In genomic region chr17:29450899-29451840, GRCm38 (mm10) we compare ENCODE assay signal across 8 mouse cellular contexts. TPM values are rescaled to one million over a fixed set of nuclear protein-coding genes. Genes with fewer than 3 reads are reported as not detected.
DNase-seq lines count a peak whose midpoint lies in the region; ATAC-seq lines count a peak whose summit lies in the region.

No protein-coding gene starts in this region.

- peak overlapping the region; percentile 74 for H3K27ac ChIP-seq in limb, embryonic 11.5 days (replicated peaks; ENCODE audit: low read depth, low read length)
- no peak overlapping the region; the same call in 1 of the 2 replicates for H3K27ac ChIP-seq in midbrain, embryonic 13.5 days

- ATAC-seq in limb, embryonic 11.5 days (ENCODE audit: insufficient number of reproducible peaks, low FRiP score, low TSS enrichment, low read depth): peak; percentile 70; the same call in 1 of the 2 replicates
- peak; percentile 63 for ATAC-seq in midbrain, embryonic 13.5 days

- no peaks in the 10 kb centered on the region for H3K27me3 ChIP-seq in limb, embryonic 11.5 days (ENCODE audit: control insufficient read depth, insufficient read depth, low read length)
- H3K27me3 ChIP-seq in midbrain, embryonic 13.5 days: no peaks in the 10 kb centered on the region

- H3K4me1 ChIP-seq in limb, embryonic 11.5 days (ENCODE audit: control insufficient read depth, insufficient read depth, low read length): peaks cover 13% of the 10 kb centered on the region
- H3K4me1 ChIP-seq in midbrain, embryonic 13.5 days (replicated peaks): peaks cover 11% of the 10 kb centered on the region

- H3K9ac ChIP-seq in limb, embryonic 11.5 days (ENCODE audit: low read length): peak overlapping the region; percentile 45
- H3K9ac ChIP-seq in midbrain, embryonic 13.5 days (replicated peaks): no peak overlapping the region

- 3% methylated on average over 34 of the region's 34 CpGs for WGBS in limb, embryonic 11.5 days
- whole genome bisulfite sequencing in midbrain, embryonic 13.5 days: 2% methylated on average over 34 of the region's 34 CpGs

- peak overlapping the region; percentile 40 for H3K4me2 ChIP-seq in limb, embryonic 11.5 days (ENCODE audit: low read depth, severe bottlenecking)
- H3K4me2 ChIP-seq in midbrain, embryonic 13.5 days (replicated peaks): peak overlapping the region; percentile 47

- H3K36me3 ChIP-seq in limb, embryonic 11.5 days (ENCODE audit: control insufficient read depth, insufficient read depth, low read length): no peaks in the 10 kb centered on the region
- H3K36me3 ChIP-seq in midbrain, embryonic 13.5 days: no peaks in the 10 kb centered on the region

- H3K9me3 ChIP-seq in limb, embryonic 11.5 days (ENCODE audit: control insufficient read depth, low read length): no peaks in the 10 kb centered on the region
- peaks cover 3% of the 10 kb centered on the region; the same call in 1 of the 2 replicates for H3K9me3 ChIP-seq in midbrain, embryonic 13.5 days

- peak; percentile 25 for DNase-seq in adrenal gland, postnatal 14 days
- DNase-seq in adrenal gland, postnatal 10 days: no peak
- peak; percentile 63 for DNase-seq in heart, postnatal 4 days
- peak; percentile 85 for DNase-seq in limb, embryonic 11.5 days (ENCODE audit: low spot score)
- DNase-seq in left cerebral cortex, adult 9 months (ENCODE audit: low spot score in 2 of 2): no peak
- no peak for DNase-seq in cerebellum, postnatal 4 days (ENCODE audit: low spot score in 2 of 2)
- DNase-seq in thymus, postnatal 4 days: no peak

- H3K4me3 ChIP-seq in limb, embryonic 11.5 days (ENCODE audit: low read depth, low read length): no peak overlapping the region
- H3K4me3 ChIP-seq in midbrain, embryonic 13.5 days (replicated peaks): no peak overlapping the region

RNA-seq across cellular contexts. Expression of gene Pim1, which starts 39.4 kb away (rescaled TPM):
- 104 and 129 TPM in 2 replicates for total RNA-seq in adrenal gland, postnatal 14 days (2021)
- 100 to 1,000 TPM in 1 of 2 experiments, 10 to 100 TPM in 1; 73.4 to 104 TPM for total RNA-seq in adrenal gland, postnatal 10 days (2021)
- total RNA-seq in heart, postnatal 4 days (2021): 10 to 100 TPM; 74.0 to 77.0 TPM
- polyA plus RNA-seq in limb, embryonic 11.5 days (2014; fragmentation: Nextera tagmentation; extraction: Ambion mirVana): 19.1 and 21.5 TPM in 2 replicates
- 13.4 and 15.4 TPM in 2 replicates for polyA plus RNA-seq in midbrain, embryonic 13.5 days (2015; fragmentation: Nextera tagmentation; extraction: Ambion mirVana)

Comparison
In these comparisons a context has a peak if more than half of its experiments do, and no peak if none do; other contexts are left out.
1. DNase-seq: peak in adrenal gland, postnatal 14 days (single experiment), heart, postnatal 4 days (single experiment) and limb, embryonic 11.5 days (single experiment); none in adrenal gland, postnatal 10 days (single experiment), left cerebral cortex, adult 9 months (0 of 2), cerebellum, postnatal 4 days (0 of 2) and thymus, postnatal 4 days (single experiment).